Mouse (Mus musculus) spleen, adult 18-20 months (tissue): ENCODE data around the gene Arf3.

Experiments
- DNase-seq, 2 experiments: peaks; one replicate each; pipeline ENCODE4 v3.0.0; 2022; ENCODE audit warnings: mixed read lengths in 2 of 2

Arf3 gene

GRCm38 (mm10) chr15:98714230-98714652, 48.8 kb downstream of the Arf3 start:
- no peak for DNase-seq

GRCm38 (mm10) chr15:98710442-98710841, 52.6 kb downstream of the Arf3 start:
- peak; percentile 44 to 77 for DNase-seq

- peak; percentile 51 to 70 for DNase-seq
Measured at GRCm38 (mm10) chr15:98707766-98708372, 55.1 kb downstream of the Arf3 start, which contains the start of gene Ccdc65. Gene Ccdc65 (plus strand): TSS chr15:98708207.

- DNase-seq, result no peak
Measured at GRCm38 (mm10) chr15:98704312-98704711, 58.7 kb downstream of the Arf3 start.

- DNase-seq, result peak; percentile 57 to 87
Measured at GRCm38 (mm10) chr15:98699190-98700105, 63.6 kb downstream of the Arf3 start.

- DNase-seq, result no peak
Measured at GRCm38 (mm10) chr15:98696216-98696615, 66.8 kb downstream of the Arf3 start.

GRCm38 (mm10) chr15:98695726-98696125, 67.3 kb downstream of the Arf3 start:
- DNase-seq, result no peak

GRCm38 (mm10) chr15:98692171-98692715, 70.8 kb downstream of the Arf3 start:
- no peak for DNase-seq

- no peak for DNase-seq
Measured at GRCm38 (mm10) chr15:98691486-98692147, 71.4 kb downstream of the Arf3 start.

- no peak for DNase-seq
Measured at GRCm38 (mm10) chr15:98689682-98690081, 73.3 kb downstream of the Arf3 start.
